Mouse (Mus musculus) olfactory bulb, adult 2 months (tissue): ENCODE results near the gene Rint1.
"Not testable (repeated sequence)": the region's sequence is repeated elsewhere in the genome, so short reads cannot be mapped to it uniquely, and the experiment has no call there.

Experiments
- CTCF ChIP-seq: fragments of 200-500 bp; IDR thresholded peaks from 2 replicates; pipeline ENCODE4 v1.5.1; 2012; ENCODE audit warnings: low read depth, mild to moderate bottlenecking, low read length, moderate library complexity; ENCODE audit not compliant: insufficient read depth
- POLR2A ChIP-seq: fragments of 200-500 bp; IDR thresholded peaks from 2 replicates; pipeline ENCODE4 v1.6.1; 2012; ENCODE audit warnings: mild to moderate bottlenecking, low read depth, low read length, moderate library complexity; ENCODE audit not compliant: insufficient read depth

DNA sequence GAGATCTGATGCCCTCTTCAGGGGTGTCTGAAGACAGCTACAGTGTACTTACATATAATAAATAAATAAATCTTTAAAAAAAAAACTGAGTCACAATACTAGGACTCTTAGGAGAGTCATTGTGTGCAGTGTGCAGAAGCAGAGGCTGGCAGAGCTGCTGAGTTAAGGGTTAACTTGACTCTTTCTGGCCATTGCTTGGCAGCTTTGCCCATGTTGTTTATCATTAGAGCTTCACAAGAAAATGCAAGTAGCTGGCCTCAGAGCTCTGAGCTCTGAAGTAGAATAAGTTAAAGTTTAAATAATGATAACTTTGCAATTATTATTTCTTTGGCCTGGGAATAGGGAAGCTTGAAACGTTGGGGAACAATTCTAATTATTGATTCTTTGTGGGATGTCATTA is 48.2 kb downstream of the Rint1 start:
- not testable (repeated sequence) for TF ChIP-seq POLR2A, CTCF
